Mouse (Mus musculus) C2C12 (cell line): Measurements from ENCODE around the gene Speg. TPM values are rescaled to one million over a fixed set of nuclear protein-coding genes. Genes with fewer than 3 reads are reported as not detected.

Experiments used
- H3K27me3 ChIP-seq: one replicate; pipeline ENCODE4 v1.6.1; 2011; ENCODE audit not compliant: control insufficient read depth, insufficient read depth, insufficient read length
- H3K36me3 ChIP-seq: one replicate; pipeline ENCODE4 v1.6.1; 2011; ENCODE audit not compliant: control insufficient read depth, insufficient read depth
- H3K4me3 ChIP-seq: one replicate; pipeline ENCODE4 v1.5.1; 2011; ENCODE audit warnings: mild to moderate bottlenecking, control low read depth; ENCODE audit not compliant: poor library complexity, insufficient read depth, severe bottlenecking
- H3K79me2 ChIP-seq: one replicate; pipeline ENCODE4 v1.6.1; 2011; ENCODE audit not compliant: control insufficient read depth, insufficient read depth
- H3K79me3 ChIP-seq: one replicate; pipeline ENCODE4 v1.6.1; 2011; ENCODE audit warnings: low read depth, control low read depth
- H3ac ChIP-seq: one replicate; pipeline ENCODE3; 2011; ENCODE audit warnings: low read depth; ENCODE audit not compliant: control insufficient read depth, insufficient read length
- CEBPB ChIP-seq: IDR thresholded peaks from one replicate; pipeline ENCODE4 v1.6.1; 2011; ENCODE audit warnings: low read depth, mild to moderate bottlenecking, control low read depth, moderate library complexity
- CTCF ChIP-seq: IDR thresholded peaks from one replicate; pipeline ENCODE4 v1.5.1; 2011; ENCODE audit not compliant: control insufficient read depth, insufficient read depth, insufficient read length
- FOSL1 ChIP-seq: IDR thresholded peaks from one replicate; pipeline ENCODE4 v1.8.0; 2011; ENCODE audit warnings: mild to moderate bottlenecking, low read length; ENCODE audit not compliant: poor library complexity, insufficient read depth, severe bottlenecking
- MAX ChIP-seq: IDR thresholded peaks from one replicate; pipeline ENCODE4 v1.6.1; 2011; ENCODE audit warnings: mild to moderate bottlenecking, control low read depth
- MYOD1 ChIP-seq: IDR thresholded peaks from one replicate; pipeline ENCODE4 v1.6.1; 2011; ENCODE audit warnings: low read depth; ENCODE audit not compliant: control insufficient read depth, insufficient read length
- MYOG ChIP-seq: IDR thresholded peaks from one replicate; pipeline ENCODE4 v1.6.1; 2011; ENCODE audit not compliant: control insufficient read depth, insufficient read length; ENCODE audit errors: extremely low read depth
- USF1 ChIP-seq: IDR thresholded peaks from one replicate; pipeline ENCODE4 v1.6.1; 2011; ENCODE audit warnings: low read depth, mild to moderate bottlenecking, control low read depth, moderate library complexity
- polyA plus RNA-seq: library from polyadenylated mRNA; unstranded; fragments of >200 nt; fragmentation: generic; extraction: Trizol; gene quantifications from one replicate; pipeline ENCODE4 v1.2.1, GENCODE M21; 2012; ENCODE audit warnings: missing spikeins

Speg gene
- polyA plus RNA-seq, 1 experiment, result 29.4 TPM

GRCm38 (mm10) chr1:75460297-75460696 is 85.2 kb downstream of the Speg start:
- TF ChIP-seq MYOG, result no peak
- TF ChIP-seq CTCF, result no peak
- no peak for TF ChIP-seq USF1
- no peak for TF ChIP-seq FOSL1
- TF ChIP-seq MYOD1, result no peak
- no peak for TF ChIP-seq MAX
- TF ChIP-seq CEBPB, result no peak
- H3K27me3 ChIP-seq, result no peaks in the 10 kb centered on the region

GRCm38 (mm10) chr1:75462636-75463035 is 87.5 kb downstream of the Speg start:
- Histone ChIP-seq H3K79me2 (no peaks in the 10 kb centered on the region), H3ac (no peak overlapping the region), H3K36me3 (no peaks in the 10 kb centered on the region), H3K27me3 (no peaks in the 10 kb centered on the region), H3K79me3 (no peaks in the 10 kb centered on the region), H3K4me3 (no peak overlapping the region)
- TF ChIP-seq USF1 (no peak), CEBPB (no peak), MAX (no peak), MYOD1 (no peak)

More at GRCm38 (mm10) chr1:75460297-75460696, 85.2 kb downstream of the Speg start:
- no peak overlapping the region for H3ac ChIP-seq
- H3K4me3 ChIP-seq, result no peak overlapping the region
- no peaks in the 10 kb centered on the region for H3K79me3 ChIP-seq
- H3K36me3 ChIP-seq, result no peaks in the 10 kb centered on the region
- no peaks in the 10 kb centered on the region for H3K79me2 ChIP-seq

GRCm38 (mm10) chr1:75463652-75464204 is 88.6 kb downstream of the Speg start:
- Histone ChIP-seq H3K79me2 (no peaks in the 10 kb centered on the region), H3K79me3 (no peaks in the 10 kb centered on the region), H3ac (no peak overlapping the region), H3K36me3 (no peaks in the 10 kb centered on the region), H3K27me3 (no peaks in the 10 kb centered on the region), H3K4me3 (no peak overlapping the region)
- TF ChIP-seq USF1 (no peak), CTCF (no peak), FOSL1 (no peak), CEBPB (no peak), MYOD1 (no peak), MYOG (no peak), MAX (no peak)

GRCm38 (mm10) chr1:75467215-75467927 is 92.3 kb downstream of the Speg start:
- no peaks in the 10 kb centered on the region for H3K36me3 ChIP-seq
- peak overlapping the region; percentile 46 for H3ac ChIP-seq
- H3K79me2 ChIP-seq, result no peaks in the 10 kb centered on the region
- H3K4me3 ChIP-seq, result no peak overlapping the region
- H3K79me3 ChIP-seq, result no peaks in the 10 kb centered on the region
- no peak for TF ChIP-seq MYOG
- TF ChIP-seq CEBPB, result no peak
- TF ChIP-seq MAX, result no peak
- TF ChIP-seq CTCF, result peak; percentile 19
- no peaks in the 10 kb centered on the region for H3K27me3 ChIP-seq

- Histone ChIP-seq H3K27me3 (no peaks in the 10 kb centered on the region), H3K36me3 (no peaks in the 10 kb centered on the region), H3K4me3 (no peak overlapping the region), H3K79me3 (no peaks in the 10 kb centered on the region), H3ac (no peak overlapping the region), H3K79me2 (no peaks in the 10 kb centered on the region)
- no peak for TF ChIP-seq CEBPB
- TF ChIP-seq FOSL1, result no peak
- no peak for TF ChIP-seq MAX
- TF ChIP-seq CTCF, result no peak
- TF ChIP-seq USF1, result no peak
- no peak for TF ChIP-seq MYOG
- TF ChIP-seq MYOD1, result no peak
Measured at GRCm38 (mm10) chr1:75469287-75469825, 94.3 kb downstream of the Speg start.

- Histone ChIP-seq H3K27me3 (no peaks in the 10 kb centered on the region), H3K4me3 (no peak overlapping the region), H3ac (no peak overlapping the region), H3K36me3 (peaks cover 21% of the 10 kb centered on the region), H3K79me3 (no peaks in the 10 kb centered on the region), H3K79me2 (peaks cover 24% of the 10 kb centered on the region)
- no peak for TF ChIP-seq CTCF
- TF ChIP-seq USF1, result no peak
- no peak for TF ChIP-seq MYOG
- no peak for TF ChIP-seq CEBPB
- TF ChIP-seq FOSL1, result no peak
- no peak for TF ChIP-seq MAX
- TF ChIP-seq MYOD1, result no peak
Measured at GRCm38 (mm10) chr1:75476441-75476840, 101.3 kb downstream of the Speg start.
